Mouse (Mus musculus): ENCODE data around the gene Dppa5a. TPM values are rescaled to one million over a fixed set of nuclear protein-coding genes. Genes with fewer than 3 reads are reported as not detected.
A peak's percentile ranks its signal among the peaks of the same experiment; 100 is the strongest.

The Dppa5a gene
- polyA plus RNA-seq, 1 experiment from 2014 or later: 2.8 TPM

- no peak overlapping the region for H3K4me3 ChIP-seq (ENCODE audit: low read depth, low read length)
- no peak overlapping the region for H3K27ac ChIP-seq (ENCODE audit: low read depth, low read length)
- DNase-seq (ENCODE audit: low spot score): no peak
- H3K27me3 ChIP-seq (replicated peaks; ENCODE audit: control insufficient read depth, insufficient read depth, low read length): no peaks in the 10 kb centered on the region
- no peaks in the 10 kb centered on the region for H3K9me3 ChIP-seq (replicated peaks; ENCODE audit: control insufficient read depth, low read length)
- H3K4me2 ChIP-seq (ENCODE audit: low read length): no peak overlapping the region
- no peak overlapping the region for H3K9ac ChIP-seq (ENCODE audit: low read length)
- ATAC-seq: no peak
- no peaks in the 10 kb centered on the region for H3K4me1 ChIP-seq (ENCODE audit: control insufficient read depth, insufficient read depth, low read length)
- H3K36me3 ChIP-seq (ENCODE audit: control insufficient read depth, insufficient read depth, low read length): no peaks in the 10 kb centered on the region
- WGBS: 92% methylated on average over 7 of the region's 7 CpGs
Measured at GRCm38 (mm10) chr9:78369786-78370185, 1.8 kb upstream of the Dppa5a start.

- Histone ChIP-seq H3K4me1 (ENCODE audit: control insufficient read depth, insufficient read depth, low read length) (no peaks in the 10 kb centered on the region), H3K4me3 (ENCODE audit: low read depth, low read length) (no peak overlapping the region), H3K36me3 (ENCODE audit: control insufficient read depth, insufficient read depth, low read length) (no peaks in the 10 kb centered on the region), H3K4me2 (ENCODE audit: low read length) (no peak overlapping the region), H3K9ac (ENCODE audit: low read length) (no peak overlapping the region), H3K27me3 (replicated peaks; ENCODE audit: control insufficient read depth, insufficient read depth, low read length) (no peaks in the 10 kb centered on the region), H3K27ac (ENCODE audit: low read depth, low read length) (no peak overlapping the region), H3K9me3 (replicated peaks; ENCODE audit: control insufficient read depth, low read length) (no peaks in the 10 kb centered on the region)
- ATAC-seq (no peak), DNase-seq (ENCODE audit: low spot score) (no peak)
- 91% methylated on average over 2 of the region's 2 CpGs for WGBS
Measured at GRCm38 (mm10) chr9:78369349-78369748, 1.4 kb upstream of the Dppa5a start.

- H3K36me3 ChIP-seq (ENCODE audit: control insufficient read depth, insufficient read depth, low read length): no peaks in the 10 kb centered on the region
- DNase-seq (ENCODE audit: low spot score) (no peak), ATAC-seq (no peak)
- no peaks in the 10 kb centered on the region for H3K4me1 ChIP-seq (ENCODE audit: control insufficient read depth, insufficient read depth, low read length)
- H3K4me3 ChIP-seq (ENCODE audit: low read depth, low read length): no peak overlapping the region
- no peaks in the 10 kb centered on the region for H3K9me3 ChIP-seq (replicated peaks; ENCODE audit: control insufficient read depth, low read length)
- WGBS: 79% methylated on average over 3 of the region's 3 CpGs
- H3K4me2 ChIP-seq (ENCODE audit: low read length): no peak overlapping the region
- H3K9ac ChIP-seq (ENCODE audit: low read length): no peak overlapping the region
- H3K27ac ChIP-seq (ENCODE audit: low read depth, low read length): no peak overlapping the region
- no peaks in the 10 kb centered on the region for H3K27me3 ChIP-seq (replicated peaks; ENCODE audit: control insufficient read depth, insufficient read depth, low read length)
Measured at GRCm38 (mm10) chr9:78368671-78369293, 805 bp upstream of the Dppa5a start.

GRCm38 (mm10) chr9:78365850-78366544, 2.0 kb downstream of the Dppa5a start:
- no peaks in the 10 kb centered on the region for H3K27me3 ChIP-seq (replicated peaks; ENCODE audit: control insufficient read depth, insufficient read depth, low read length)
- DNase-seq (ENCODE audit: low spot score) (no peak), ATAC-seq (no peak)
- no peak overlapping the region for H3K27ac ChIP-seq (ENCODE audit: low read depth, low read length)
- H3K4me2 ChIP-seq (ENCODE audit: low read length): no peak overlapping the region
- H3K4me3 ChIP-seq (ENCODE audit: low read depth, low read length): no peak overlapping the region
- no peaks in the 10 kb centered on the region for H3K9me3 ChIP-seq (replicated peaks; ENCODE audit: control insufficient read depth, low read length)
- no peak overlapping the region for H3K9ac ChIP-seq (ENCODE audit: low read length)
- 39% methylated on average over 13 of the region's 13 CpGs for WGBS
- H3K4me1 ChIP-seq (ENCODE audit: control insufficient read depth, insufficient read depth, low read length): no peaks in the 10 kb centered on the region
- H3K36me3 ChIP-seq (ENCODE audit: control insufficient read depth, insufficient read depth, low read length): no peaks in the 10 kb centered on the region

GRCm38 (mm10) chr9:78364701-78365100, 3.3 kb downstream of the Dppa5a start:
- Histone ChIP-seq H3K9me3 (replicated peaks; ENCODE audit: control insufficient read depth, low read length) (no peaks in the 10 kb centered on the region), H3K9ac (ENCODE audit: low read length) (no peak overlapping the region), H3K27me3 (replicated peaks; ENCODE audit: control insufficient read depth, insufficient read depth, low read length) (no peaks in the 10 kb centered on the region), H3K36me3 (ENCODE audit: control insufficient read depth, insufficient read depth, low read length) (no peaks in the 10 kb centered on the region), H3K4me3 (ENCODE audit: low read depth, low read length) (no peak overlapping the region), H3K4me1 (ENCODE audit: control insufficient read depth, insufficient read depth, low read length) (no peaks in the 10 kb centered on the region), H3K27ac (ENCODE audit: low read depth, low read length) (no peak overlapping the region), H3K4me2 (ENCODE audit: low read length) (no peak overlapping the region)
- ATAC-seq (no peak), DNase-seq (ENCODE audit: low spot score) (no peak)
- WGBS: 89% methylated on average over 6 of the region's 6 CpGs

GRCm38 (mm10) chr9:78363374-78363773, 4.6 kb downstream of the Dppa5a start:
- H3K27me3 ChIP-seq (replicated peaks; ENCODE audit: control insufficient read depth, insufficient read depth, low read length): no peaks in the 10 kb centered on the region
- H3K27ac ChIP-seq (ENCODE audit: low read depth, low read length): no peak overlapping the region
- H3K36me3 ChIP-seq (ENCODE audit: control insufficient read depth, insufficient read depth, low read length): no peaks in the 10 kb centered on the region
- H3K9ac ChIP-seq (ENCODE audit: low read length): no peak overlapping the region
- WGBS: 75% methylated on average over 6 of the region's 6 CpGs
- H3K4me1 ChIP-seq (ENCODE audit: control insufficient read depth, insufficient read depth, low read length): no peaks in the 10 kb centered on the region
- no peaks in the 10 kb centered on the region for H3K9me3 ChIP-seq (replicated peaks; ENCODE audit: control insufficient read depth, low read length)
- DNase-seq (ENCODE audit: low spot score) (no peak), ATAC-seq (no peak)
- no peak overlapping the region for H3K4me3 ChIP-seq (ENCODE audit: low read depth, low read length)
- no peak overlapping the region for H3K4me2 ChIP-seq (ENCODE audit: low read length)

GRCm38 (mm10) chr9:78360484-78360872, 7.5 kb downstream of the Dppa5a start:
- Histone ChIP-seq H3K36me3 (ENCODE audit: control insufficient read depth, insufficient read depth, low read length) (no peaks in the 10 kb centered on the region), H3K9ac (ENCODE audit: low read length) (no peak overlapping the region), H3K9me3 (replicated peaks; ENCODE audit: control insufficient read depth, low read length) (no peaks in the 10 kb centered on the region), H3K4me3 (ENCODE audit: low read depth, low read length) (no peak overlapping the region), H3K27me3 (replicated peaks; ENCODE audit: control insufficient read depth, insufficient read depth, low read length) (no peaks in the 10 kb centered on the region), H3K4me2 (ENCODE audit: low read length) (no peak overlapping the region), H3K27ac (ENCODE audit: low read depth, low read length) (no peak overlapping the region), H3K4me1 (ENCODE audit: control insufficient read depth, insufficient read depth, low read length) (no peaks in the 10 kb centered on the region)
- ATAC-seq (no peak), DNase-seq (ENCODE audit: low spot score) (no peak)
- 21% methylated on average over 2 of the region's 2 CpGs for WGBS

- H3K27ac ChIP-seq (ENCODE audit: low read depth, low read length): no peak overlapping the region
- ATAC-seq: no peak
- H3K36me3 ChIP-seq (ENCODE audit: control insufficient read depth, insufficient read depth, low read length): no peaks in the 10 kb centered on the region
- H3K4me1 ChIP-seq (ENCODE audit: control insufficient read depth, insufficient read depth, low read length): no peaks in the 10 kb centered on the region
- WGBS: 79% methylated on average over 6 of the region's 6 CpGs
- no peaks in the 10 kb centered on the region for H3K9me3 ChIP-seq (replicated peaks; ENCODE audit: control insufficient read depth, low read length)
- H3K9ac ChIP-seq (ENCODE audit: low read length): no peak overlapping the region
- no peak overlapping the region for H3K4me3 ChIP-seq (ENCODE audit: low read depth, low read length)
- DNase-seq (ENCODE audit: low spot score): no peak
- H3K4me2 ChIP-seq (ENCODE audit: low read length): no peak overlapping the region
- H3K27me3 ChIP-seq (replicated peaks; ENCODE audit: control insufficient read depth, insufficient read depth, low read length): no peaks in the 10 kb centered on the region
Measured at GRCm38 (mm10) chr9:78359750-78360483, 8.1 kb downstream of the Dppa5a start.

GRCm38 (mm10) chr9:78358053-78358452, 9.9 kb downstream of the Dppa5a start:
- H3K9ac ChIP-seq (ENCODE audit: low read length): no peak overlapping the region
- DNase-seq (ENCODE audit: low spot score) (peak; percentile 81), ATAC-seq (peak; percentile 72)
- WGBS: 13% methylated on average over 9 of the region's 9 CpGs
- H3K4me2 ChIP-seq (ENCODE audit: low read length): no peak overlapping the region
- no peaks in the 10 kb centered on the region for H3K36me3 ChIP-seq (ENCODE audit: control insufficient read depth, insufficient read depth, low read length)
- H3K27ac ChIP-seq (ENCODE audit: low read depth, low read length): no peak overlapping the region
- H3K9me3 ChIP-seq (replicated peaks; ENCODE audit: control insufficient read depth, low read length): no peaks in the 10 kb centered on the region
- H3K27me3 ChIP-seq (replicated peaks; ENCODE audit: control insufficient read depth, insufficient read depth, low read length): no peaks in the 10 kb centered on the region
- no peaks in the 10 kb centered on the region for H3K4me1 ChIP-seq (ENCODE audit: control insufficient read depth, insufficient read depth, low read length)
- no peak overlapping the region for H3K4me3 ChIP-seq (ENCODE audit: low read depth, low read length)

All from forebrain, embryonic 14.5 days (tissue).